Mouse (Mus musculus): ENCODE measurements at regions not wholly inside any gene's neighbourhood (a gene's known extent, or its start where the extent isn't known, plus 50 kb on each side); places are given as distances from the start of the nearest gene placed in this dataset.
"Not testable (repeated sequence)": the region's sequence is repeated elsewhere in the genome, so short reads cannot be mapped to it uniquely, and the experiment has no call there.

- no peak for DNase-seq (ENCODE audit: low spot score)
These were observed 79.1 kb upstream of the Tbl1xr1 start for GRCm38 (mm10) chr3:21997387-21997786.

GRCm38 (mm10) chr3:22005456-22005855, 71.0 kb upstream of the Tbl1xr1 start:
- DNase-seq (ENCODE audit: low spot score) = no peak

- DNase-seq (ENCODE audit: low spot score) = no peak
These were observed 70.3 kb upstream of the Tbl1xr1 start for GRCm38 (mm10) chr3:22006113-22006512.

- no peak for DNase-seq (ENCODE audit: low spot score)
These were observed 69.8 kb upstream of the Tbl1xr1 start for GRCm38 (mm10) chr3:22006651-22007050.

GRCm38 (mm10) chr3:22007736-22008135, 68.7 kb upstream of the Tbl1xr1 start:
- no peak for DNase-seq (ENCODE audit: low spot score)

GRCm38 (mm10) chr3:22008432-22008831, 68.0 kb upstream of the Tbl1xr1 start:
- DNase-seq (ENCODE audit: low spot score) = no peak

- no peak for DNase-seq (ENCODE audit: low spot score)
These were observed 66.4 kb upstream of the Tbl1xr1 start for GRCm38 (mm10) chr3:22009898-22010699.

- not testable (repeated sequence) for DNase-seq (ENCODE audit: low spot score)
These were observed 65.8 kb upstream of the Tbl1xr1 start for GRCm38 (mm10) chr3:22010700-22010991.

- no peak for DNase-seq (ENCODE audit: low spot score)
These were observed 55.0 kb upstream of the Tbl1xr1 start for GRCm38 (mm10) chr3:22021360-22021935.

GRCm38 (mm10) chr3:22022418-22022817, 54.0 kb upstream of the Tbl1xr1 start:
- no peak for DNase-seq (ENCODE audit: low spot score)

- DNase-seq (ENCODE audit: low spot score) = no peak
These were observed 53.4 kb upstream of the Tbl1xr1 start for GRCm38 (mm10) chr3:22023049-22023448.

- no peak for DNase-seq (ENCODE audit: low spot score)
These were observed 52.9 kb upstream of the Tbl1xr1 start for GRCm38 (mm10) chr3:22023551-22023950.

GRCm38 (mm10) chr3:22024200-22024599, 52.3 kb upstream of the Tbl1xr1 start:
- no peak for DNase-seq (ENCODE audit: low spot score)

GRCm38 (mm10) chr3:22025119-22025518, 51.3 kb upstream of the Tbl1xr1 start:
- no peak for DNase-seq (ENCODE audit: low spot score)

GRCm38 (mm10) chr3:22025615-22026014, 50.8 kb upstream of the Tbl1xr1 start:
- DNase-seq (ENCODE audit: low spot score) = no peak
